ENCODE assay signal across 8 mouse cellular contexts in genomic region chr8:106149801-106150652, GRCm38 (mm10). TPM values are rescaled to one million over a fixed set of nuclear protein-coding genes. Genes with fewer than 3 reads are reported as not detected.
A peak's percentile ranks its signal among the peaks of the same experiment; 100 is the strongest.
DNase-seq lines count a peak whose midpoint lies in the region; ATAC-seq and TF ChIP-seq lines count a peak whose summit lies in the region.

Gene Pla2g15 (plus strand): TSS chr8:106150399.

- H3K4me2 ChIP-seq in kidney, embryonic 14.5 days (replicated peaks; ENCODE audit: low read depth, low read length): peak within 1 kb of the TSS; percentile 69
- H3K4me2 ChIP-seq in limb, embryonic 15.5 days: peak within 1 kb of the TSS; percentile 78
- peak within 1 kb of the TSS; percentile 63 for H3K4me2 ChIP-seq in midbrain, postnatal 0 days (ENCODE audit: low read depth, low read length, poor library complexity, severe bottlenecking)

- H3K4me3 ChIP-seq in C2C12 (ENCODE audit: insufficient read depth, poor library complexity, severe bottlenecking): peak within 1 kb of the TSS; percentile 73
- H3K4me3 ChIP-seq in embryonic fibroblast, embryonic 13.5 days (ENCODE audit: insufficient read depth, low read length): peak within 1 kb of the TSS; percentile 63
- H3K4me3 ChIP-seq in kidney, embryonic 14.5 days (ENCODE audit: low read length): peak within 1 kb of the TSS; percentile 82
- H3K4me3 ChIP-seq in limb, embryonic 15.5 days: peak within 1 kb of the TSS; percentile 76
- H3K4me3 ChIP-seq in midbrain, postnatal 0 days (ENCODE audit: low read depth, low read length): peak within 1 kb of the TSS; percentile 77

- DNase-seq in brain, adult 2 months (ENCODE audit: low read depth, low spot score): peak; percentile 98
- DNase-seq in heart, adult 9 months (ENCODE audit: low spot score in 2 of 2): peak; percentile 93 to 94
- DNase-seq in midbrain, postnatal 0 days (ENCODE audit: low spot score): peak; percentile 95
- DNase-seq in spleen, postnatal 10 days (ENCODE audit: low spot score in 2 of 2): peak; percentile 83 to 94

- ATAC-seq in kidney, embryonic 14.5 days (ENCODE audit: low FRiP score, low TSS enrichment): peak; percentile 98
- peak; percentile 94 for ATAC-seq in limb, embryonic 15.5 days (ENCODE audit: insufficient number of reproducible peaks, low FRiP score, low TSS enrichment, low read depth)
- peak; percentile 94 for ATAC-seq in midbrain, postnatal 0 days (ENCODE audit: low FRiP score)

- H3K9me3 ChIP-seq in kidney, embryonic 14.5 days (ENCODE audit: control insufficient read depth, low read length): no peaks in the 10 kb centered on the region
- H3K9me3 ChIP-seq in limb, embryonic 15.5 days: no peaks in the 10 kb centered on the region
- no peaks in the 10 kb centered on the region for H3K9me3 ChIP-seq in midbrain, postnatal 0 days (ENCODE audit: low read length)

- no peaks in the 10 kb centered on the region for H3K36me3 ChIP-seq in C2C12 (ENCODE audit: control insufficient read depth, insufficient read depth)
- H3K36me3 ChIP-seq in kidney, embryonic 14.5 days (ENCODE audit: control insufficient read depth, insufficient read depth, low read length): peaks cover 7% of the 10 kb centered on the region; the same call in 1 of the 2 replicates
- peaks cover 11% of the 10 kb centered on the region; the same call in 1 of the 2 replicates for H3K36me3 ChIP-seq in limb, embryonic 15.5 days
- H3K36me3 ChIP-seq in midbrain, postnatal 0 days (ENCODE audit: insufficient read depth, low read length): 0 out of 2 replicates have a peak, but pooled peaks cover 3% of the 10 kb centered on the region

- peaks cover 4% of the 10 kb centered on the region for H3K79me3 ChIP-seq in C2C12 (ENCODE audit: low read depth)

- H3K27ac ChIP-seq in embryonic fibroblast, embryonic 13.5 days (ENCODE audit: insufficient read depth, low read length): peak within 1 kb of the TSS; percentile 42
- H3K27ac ChIP-seq in kidney, embryonic 14.5 days (ENCODE audit: low read depth, low read length): peak within 1 kb of the TSS; percentile 31; the same call in 1 of the 2 replicates
- peak within 1 kb of the TSS; percentile 57 for H3K27ac ChIP-seq in limb, embryonic 15.5 days
- H3K27ac ChIP-seq in midbrain, postnatal 0 days (ENCODE audit: low read depth, low read length): no peak within 1 kb of the TSS; the same call in 1 of the 2 replicates

- peaks cover 21% of the 10 kb centered on the region for H3K79me2 ChIP-seq in C2C12 (ENCODE audit: control insufficient read depth, insufficient read depth)

- H3K9ac ChIP-seq in kidney, embryonic 14.5 days (ENCODE audit: low read depth, low read length): peak within 1 kb of the TSS; percentile 78
- H3K9ac ChIP-seq in limb, embryonic 15.5 days: peak within 1 kb of the TSS; percentile 47
- peak within 1 kb of the TSS; percentile 79 for H3K9ac ChIP-seq in midbrain, postnatal 0 days (replicated peaks; ENCODE audit: low read length, poor library complexity, severe bottlenecking)

- TF ChIP-seq CTCF in C2C12 (IDR thresholded peaks at IDR 0.05; ENCODE audit: control insufficient read depth, insufficient read depth, insufficient read length): no peak
- TF ChIP-seq CTCF in embryonic fibroblast, embryonic 13.5 days (IDR thresholded peaks at IDR 0.05; ENCODE audit: borderline replicate concordance, insufficient read depth, low read length): no peak
- no peak for TF ChIP-seq CTCF in midbrain, postnatal 0 days (IDR thresholded peaks at IDR 0.05)

- H3ac ChIP-seq in C2C12 (ENCODE audit: control insufficient read depth, insufficient read length, low read depth): peak within 1 kb of the TSS; percentile 77

- TF ChIP-seq POLR2A in embryonic fibroblast, embryonic 13.5 days (IDR thresholded peaks at IDR 0.05; ENCODE audit: low read depth, low read length): peak; percentile 80

- no peaks in the 10 kb centered on the region for H3K27me3 ChIP-seq in C2C12 (ENCODE audit: control insufficient read depth, insufficient read depth, insufficient read length)
- H3K27me3 ChIP-seq in kidney, embryonic 14.5 days (ENCODE audit: control insufficient read depth, insufficient read depth, low read length): no peaks in the 10 kb centered on the region
- no peaks in the 10 kb centered on the region for H3K27me3 ChIP-seq in limb, embryonic 15.5 days
- no peaks in the 10 kb centered on the region for H3K27me3 ChIP-seq in midbrain, postnatal 0 days (ENCODE audit: insufficient read depth, low read length)

- under 1% methylated on average over 38 of the region's 38 CpGs for WGBS in kidney, embryonic 14.5 days
- WGBS in limb, embryonic 15.5 days: 2% methylated on average over 38 of the region's 38 CpGs
- WGBS in midbrain, postnatal 0 days: 2% methylated on average over 38 of the region's 38 CpGs

- H3K4me1 ChIP-seq in embryonic fibroblast, embryonic 13.5 days (ENCODE audit: control insufficient read depth, insufficient read depth, low read length): peaks cover 6% of the 10 kb centered on the region; the same call in 1 of the 2 replicates
- H3K4me1 ChIP-seq in kidney, embryonic 14.5 days (ENCODE audit: control insufficient read depth, insufficient read depth, low read length): peaks cover 6% of the 10 kb centered on the region
- H3K4me1 ChIP-seq in limb, embryonic 15.5 days: peaks cover 13% of the 10 kb centered on the region
- peaks cover 9% of the 10 kb centered on the region; the same call in 1 of the 2 replicates for H3K4me1 ChIP-seq in midbrain, postnatal 0 days (ENCODE audit: insufficient read depth, low read length)

TF ChIP-seq in C2C12, 6 proteins besides CTCF, POLR2A, EP300 and RAD21:
- TF ChIP-seq MYOD1 (IDR thresholded peaks at IDR 0.05; ENCODE audit: control insufficient read depth, insufficient read length, low read depth) (peak; percentile 72), MYOG (IDR thresholded peaks at IDR 0.05; ENCODE audit: control insufficient read depth, extremely low read depth, insufficient read length) (no peak)

RNA-seq across cellular contexts. Expression of gene Pla2g15, which starts in this region (rescaled TPM):
- polyA plus RNA-seq in C2C12 (2012; fragmentation: generic; extraction: Trizol): 13.0 TPM
- polyA plus RNA-seq in embryonic fibroblast, embryonic 13.5 days (2011; ENCODE audit: insufficient read length, low read depth, missing spikeins): 30.0 and 40.9 TPM in 2 replicates
- 2.7 and 6.6 TPM in 2 replicates for polyA plus RNA-seq in kidney, embryonic 14.5 days (2014; fragmentation: Nextera tagmentation; extraction: Ambion mirVana)
- polyA plus RNA-seq in limb, embryonic 15.5 days (2015; fragmentation: Nextera tagmentation; extraction: Ambion mirVana): 17.9 and 19.9 TPM in 2 replicates
- 21.3 and 22.5 TPM in 2 replicates for total RNA-seq in midbrain, postnatal 0 days (2014; rRNA removed)
- polyA plus RNA-seq in midbrain, postnatal 0 days (2015; fragmentation: Nextera tagmentation; extraction: Ambion mirVana): 16.7 and 18.7 TPM in 2 replicates
